Mouse (Mus musculus): ENCODE measurements around the gene Dusp3.

DNA sequence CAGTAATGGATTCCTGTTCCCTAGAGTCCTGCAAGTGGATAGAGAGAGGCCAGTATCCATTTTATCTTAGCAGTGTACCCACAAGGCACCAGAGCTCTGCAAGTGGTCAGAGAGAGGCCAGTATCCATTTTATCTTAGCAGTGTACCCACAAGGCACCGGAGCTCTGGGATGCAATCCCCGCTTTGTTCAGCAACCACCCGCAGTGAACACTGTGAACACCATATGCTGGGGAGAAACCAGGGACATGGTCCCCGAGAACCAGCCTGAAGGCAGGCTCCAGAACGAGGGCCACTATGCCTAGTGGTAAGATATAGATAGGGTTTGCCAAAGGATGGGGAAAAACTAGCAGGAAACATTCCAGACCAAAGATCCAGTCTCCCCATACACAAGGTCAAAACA lies 7.7 kb downstream of the Dusp3 start:
- no peak for TF ChIP-seq CTCF (IDR thresholded peaks at IDR 0.05; ENCODE audit: borderline replicate concordance, insufficient read depth, low read depth, low read length)
- TF ChIP-seq POLR2A (IDR thresholded peaks at IDR 0.05; ENCODE audit: borderline replicate concordance, insufficient read depth, low read length) = no peak
